Mouse (Mus musculus) liver, embryonic 14.5 days (tissue): ENCODE data around the gene Gm10300. TPM values are rescaled to one million over a fixed set of nuclear protein-coding genes. Genes with fewer than 3 reads are reported as not detected.

Experiments
- ATAC-seq: fragments of 200-750 bp; cut with Nextera tagmentation; 2 replicates; pipeline ENCODE4 v1.8.0; 2017; ENCODE audit warnings: moderate number of reproducible peaks, mild to moderate bottlenecking, moderate library complexity; ENCODE audit not compliant: insufficient read depth
- DNase-seq, 3 experiments: peaks; one replicate each; pipeline ENCODE4 v3.0.0-alpha.2; 2012 to 2013; ENCODE audit warnings: low read depth in 3 of 3, low spot score in 3 of 3
- H3K27ac ChIP-seq: fragments of 300-500 bp; sonication (generic); 2 replicates; pipeline ENCODE4 v1.5.1; 2014; ENCODE audit warnings: moderate library complexity, mild to moderate bottlenecking, control low read depth, inconsistent platforms
- H3K27me3 ChIP-seq: fragments of 300-500 bp; sonication (generic); 2 replicates; pipeline ENCODE4 v1.6.1; 2014; ENCODE audit warnings: mild to moderate bottlenecking, low read length, moderate library complexity; ENCODE audit not compliant: control insufficient read depth, insufficient read depth
- H3K36me3 ChIP-seq: fragments of 300-500 bp; sonication (generic); replicated peaks from 2 replicates; pipeline ENCODE4 v1.6.1; 2014; ENCODE audit warnings: low read depth; ENCODE audit not compliant: control insufficient read depth, insufficient read depth
- H3K4me1 ChIP-seq, 2 experiments: fragments of 200-500 bp in 1 of 2; fragments of 300-500 bp in 1 of 2; sonication (generic) in 1 of 2; replicated peaks; 2 replicates each; pipeline ENCODE4 v1.6.1; 2012 to 2014; ENCODE audit warnings: antibody characterized with exemption in 1 of 2, inconsistent platforms in 1 of 2, low read length in 1 of 2; ENCODE audit not compliant: control insufficient read depth in 2 of 2, insufficient read depth in 2 of 2
- H3K4me2 ChIP-seq: fragments of 300-500 bp; sonication (generic); 2 replicates; pipeline ENCODE4 v1.6.1; 2014; ENCODE audit warnings: low read depth, mild to moderate bottlenecking, control low read depth, moderate library complexity
- H3K4me3 ChIP-seq, 2 experiments: fragments of 200-500 bp in 1 of 2; fragments of 300-500 bp in 1 of 2; sonication (generic) in 1 of 2; 2 replicates each; pipeline ENCODE4 v1.5.1; 2012 to 2014; ENCODE audit warnings: low read depth in 2 of 2, low read length in 2 of 2, mild to moderate bottlenecking in 2 of 2, control low read depth in 1 of 2, inconsistent platforms in 1 of 2, moderate library complexity in 1 of 2; ENCODE audit not compliant: insufficient read depth in 1 of 2
- H3K9ac ChIP-seq: fragments of 300-500 bp; sonication (generic); replicated peaks from 2 replicates; pipeline ENCODE4 v1.6.1; 2014; ENCODE audit warnings: mild to moderate bottlenecking, control low read depth, moderate library complexity
- H3K9me3 ChIP-seq: fragments of 300-500 bp; sonication (generic); 2 replicates; pipeline ENCODE4 v1.6.1; 2016; ENCODE audit warnings: low read length, mixed read lengths; ENCODE audit not compliant: control insufficient read depth
- CTCF ChIP-seq: IDR thresholded peaks from 2 replicates; pipeline ENCODE4 v1.5.1; 2016; ENCODE audit warnings: antibody characterized with exemption, low read depth, control low read depth
- EP300 ChIP-seq: IDR thresholded peaks from 2 replicates; pipeline ENCODE4 v1.6.1; 2016; ENCODE audit warnings: antibody characterized with exemption, low read depth
- WGBS: fragments of 180-500 bp; shearing (Covaris S2); extraction: QIAGEN DNeasy Blood & Tissue Kit; methylation state at CpG from one replicate; pipeline ENCODE4 v1.1.7; 2014; ENCODE audit not compliant: insufficient replicate concordance; 5-methylcytosine and 5-hydroxymethylcytosine counted together
- polyA plus RNA-seq, 2 experiments: library from polyadenylated mRNA; depleted of rRNA in 1 of 2; stranded (reverse) in 1 of 2; unstranded in 1 of 2; fragments of >200 nt; fragmentation: Nextera tagmentation in 1 of 2; extraction: Ambion mirVana in 1 of 2; gene quantifications; 2 replicates each; pipeline versions ENCODE4 v1.2.1 to v1.2.3; 2012 to 2014

Gene Gm10300
- 0.11 and 0.15 TPM in 2 replicates for polyA plus RNA-seq (2012; rRNA removed)
- 0.32 and 0.40 TPM in 2 replicates for polyA plus RNA-seq (2014; fragmentation: Nextera tagmentation; extraction: Ambion mirVana)

DNA sequence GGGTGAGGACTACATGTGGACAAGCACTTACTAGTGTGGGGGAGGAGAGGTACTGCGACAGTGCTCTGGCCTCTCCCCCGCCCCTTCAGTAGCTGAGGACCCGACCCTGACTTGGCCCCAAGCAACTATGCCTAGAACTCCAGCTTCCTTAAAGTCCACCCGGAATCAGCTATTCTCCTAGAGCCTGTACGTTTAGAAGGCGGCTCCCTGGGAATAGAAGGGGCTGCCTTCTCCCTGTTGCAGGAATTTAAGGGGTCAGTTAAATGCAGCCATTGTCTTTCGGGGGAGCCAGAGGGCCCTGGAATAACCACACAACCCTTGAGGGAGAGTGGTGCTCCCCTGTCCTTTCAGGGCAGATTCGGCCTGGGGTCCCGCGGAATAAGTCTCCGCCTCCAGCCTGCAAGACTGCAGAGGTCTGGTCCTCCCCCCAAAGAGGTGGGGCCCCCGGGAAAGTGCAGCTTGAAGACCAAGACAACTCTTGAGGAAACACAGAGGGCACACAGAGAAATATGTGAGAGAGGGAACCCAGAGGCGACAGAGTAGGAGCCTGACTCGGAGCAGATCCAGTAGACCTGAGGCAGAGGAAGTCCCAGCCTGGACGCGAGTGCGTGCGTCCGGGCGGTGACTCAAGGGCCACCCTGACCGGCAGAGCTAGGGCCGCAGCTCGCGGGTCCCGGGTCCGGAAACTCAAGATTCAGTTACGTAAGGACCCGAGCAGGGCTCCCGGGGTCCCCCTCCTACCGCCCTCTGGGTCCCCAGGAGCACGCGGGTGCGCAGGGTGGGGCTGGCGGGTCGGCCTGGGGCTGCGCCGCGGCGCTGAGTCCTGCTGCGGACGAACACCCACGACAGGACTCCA, at the start of gene Gm10300:
Gene Gm10300 (plus strand): TSS at position 621 of the 856 bp plus-strand sequence.
- TF ChIP-seq CTCF, result no peak
- TF ChIP-seq EP300, result no peak
- Histone ChIP-seq H3K36me3 (peaks cover 39% of the 10 kb centered on the region), H3K9me3 (no peaks in the 10 kb centered on the region), H3K27ac (peak within 1 kb of the TSS; percentile 100), H3K4me3 (peak within 1 kb of the TSS; percentile 88 to 94), H3K9ac (peak within 1 kb of the TSS; percentile 98), H3K4me2 (peak within 1 kb of the TSS; percentile 100), H3K4me1 (peaks cover 69 to 75% of the 10 kb centered on the region in 2 experiments), H3K27me3 (no peaks in the 10 kb centered on the region)
- DNase-seq, result no peak
- peak; percentile 18; the same call in 1 of the 2 replicates for ATAC-seq
- WGBS, result 0% methylated on average over 42 of the region's 42 CpGs

GRCm38 (mm10) chr4:132025264-132025663, 49.2 kb upstream of the Gm10300 start:
- no peak for TF ChIP-seq EP300
- no peak for TF ChIP-seq CTCF
- Histone ChIP-seq H3K36me3 (peaks cover 28% of the 10 kb centered on the region), H3K4me2 (peak overlapping the region; percentile 30), H3K9ac (peak overlapping the region; percentile 49), H3K27ac (peak overlapping the region; percentile 86), H3K9me3 (no peaks in the 10 kb centered on the region), H3K4me3 (no peak overlapping the region), H3K4me1 (peaks cover 52 to 61% of the 10 kb centered on the region in 2 experiments), H3K27me3 (no peaks in the 10 kb centered on the region)
- DNase-seq, result no peak
- 42% methylated on average over 2 of the region's 2 CpGs for WGBS
- ATAC-seq, result no peak

DNA sequence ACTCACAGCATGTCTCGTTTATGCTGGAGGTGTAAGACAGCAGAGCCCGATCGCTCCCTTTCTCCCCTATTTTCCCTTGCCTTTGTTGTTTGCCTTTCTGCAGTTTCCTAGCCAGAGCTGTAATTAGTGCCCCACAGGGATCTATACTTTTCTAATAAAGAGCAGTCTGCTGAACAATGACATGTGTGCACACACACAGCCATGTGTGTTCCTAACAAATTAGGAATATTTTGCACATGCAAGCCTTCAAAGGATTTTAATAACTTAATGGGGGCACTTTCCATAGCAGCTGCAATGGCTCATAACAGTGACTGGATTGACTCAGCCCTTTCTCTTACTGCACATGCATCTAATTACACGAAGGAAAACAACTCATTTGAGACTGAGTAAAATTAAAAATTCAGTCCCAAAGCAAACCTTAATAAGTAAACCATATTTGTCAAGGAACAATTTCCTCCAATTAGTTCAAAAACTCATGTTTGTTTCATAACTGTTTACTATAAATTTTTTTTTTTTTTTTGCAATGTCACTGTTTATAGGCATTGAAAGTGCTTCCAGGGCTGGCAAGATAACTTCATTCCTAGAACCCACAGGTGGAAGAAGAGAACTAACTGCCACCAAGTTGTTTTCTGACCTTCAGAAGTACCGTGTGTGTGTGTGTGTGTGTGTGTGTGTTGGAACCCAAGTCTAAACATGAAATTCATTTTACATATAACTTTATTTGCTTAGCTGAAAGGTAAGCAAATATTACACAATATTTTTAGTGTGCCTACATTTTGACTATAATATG, 48.6 kb upstream of the Gm10300 start:
- H3K9me3 ChIP-seq, result no peaks in the 10 kb centered on the region
- TF ChIP-seq CTCF, result no peak
- TF ChIP-seq EP300, result peak; percentile 79
- no peaks in the 10 kb centered on the region for H3K27me3 ChIP-seq
- peak overlapping the region; percentile 30 for H3K4me2 ChIP-seq
- peak overlapping the region; percentile 86 for H3K27ac ChIP-seq
- DNase-seq, result peak in 2 of 3 experiments; percentile 30 to 70
- peaks cover 58 to 60% of the 10 kb centered on the region in 2 experiments for H3K4me1 ChIP-seq
- peak; percentile 73 for ATAC-seq
- WGBS, result 43% methylated on average over 5 of the region's 5 CpGs
- peaks cover 32% of the 10 kb centered on the region for H3K36me3 ChIP-seq
- H3K9ac ChIP-seq, result peak overlapping the region; percentile 49
- no peak overlapping the region for H3K4me3 ChIP-seq

- Histone ChIP-seq H3K27me3 (no peaks in the 10 kb centered on the region), H3K9ac (peak overlapping the region; percentile 61), H3K4me3 (no peak overlapping the region), H3K4me1 (peaks cover 61 to 64% of the 10 kb centered on the region in 2 experiments), H3K9me3 (no peaks in the 10 kb centered on the region), H3K4me2 (peak overlapping the region; percentile 44), H3K36me3 (peaks cover 27% of the 10 kb centered on the region), H3K27ac (peak overlapping the region; percentile 79)
- DNase-seq, result peak in 1 of 3 experiments; percentile 70
- no peak; the same call in 1 of the 2 replicates for TF ChIP-seq EP300
- TF ChIP-seq CTCF, result no peak
- peak; percentile 81 for ATAC-seq
- 24% methylated on average over 6 of the region's 6 CpGs for WGBS
These were observed 47.3 kb upstream of the Gm10300 start for GRCm38 (mm10) chr4:132027167-132027566.
